Mouse (Mus musculus) liver, postnatal 0 days (tissue): ENCODE measurements around the gene Kxd1.

Experiments used
- CTCF ChIP-seq: sonication (generic); IDR thresholded peaks from 2 replicates; pipeline ENCODE4 v1.5.1; 2016; ENCODE audit warnings: antibody characterized with exemption, low read depth
- EP300 ChIP-seq: IDR thresholded peaks from 2 replicates; pipeline ENCODE4 v1.6.1; 2016; ENCODE audit warnings: antibody characterized with exemption, low read depth, mild to moderate bottlenecking

- TF ChIP-seq EP300, result no peak
- TF ChIP-seq CTCF, result no peak
These were observed 34.8 kb downstream of the Kxd1 start, which contains the start of gene Crlf1 for GRCm38 (mm10) chr8:70492664-70493640.
